Mouse (Mus musculus) heart, postnatal 0 days (tissue): ENCODE data around the gene Larp4.

Source experiments
- CTCF ChIP-seq: IDR thresholded peaks from 2 replicates; pipeline ENCODE4 v1.5.1; 2016; ENCODE audit warnings: antibody characterized with exemption, control low read depth, low read depth
- EP300 ChIP-seq: IDR thresholded peaks from 2 replicates; pipeline ENCODE4 v1.6.1; 2016; ENCODE audit warnings: antibody characterized with exemption, low read depth

DNA sequence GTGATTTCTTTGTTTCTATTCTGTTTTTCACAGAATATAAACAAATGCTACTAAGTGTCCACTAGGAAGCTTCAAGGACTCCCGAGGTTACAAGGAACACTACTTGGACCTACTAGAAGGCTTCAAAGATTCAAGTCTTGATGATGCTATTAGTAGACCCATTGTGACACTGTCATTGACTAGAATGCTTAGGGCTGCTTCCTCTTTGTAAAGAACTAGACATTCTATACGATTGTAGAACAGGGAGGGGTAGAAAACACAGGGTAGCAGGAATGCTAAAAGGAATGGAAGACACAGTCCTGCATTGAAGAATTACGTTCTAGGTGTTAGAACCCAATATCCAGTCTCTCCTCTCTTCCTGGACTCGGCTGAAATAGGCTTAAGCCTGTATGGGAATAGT is 2.9 kb upstream of the Larp4 start, which contains the start of gene Fam186a:
- no peak for TF ChIP-seq CTCF
- no peak for TF ChIP-seq EP300
